Mouse (Mus musculus) midbrain, embryonic 16.5 days (tissue): ENCODE measurements at regions not wholly inside any gene's neighbourhood (a gene's known extent, or its start where the extent isn't known, plus 50 kb on each side); places are given as distances from the start of the nearest gene placed in this dataset.

Source experiments
- ATAC-seq: fragments of 200-750 bp; cut with Nextera tagmentation; 2 replicates; pipeline ENCODE4 v1.8.0; 2017; ENCODE audit warnings: moderate TSS enrichment
- H3K27ac ChIP-seq: fragments of 300-500 bp; sonication (generic); 2 replicates; pipeline ENCODE4 v1.5.1; 2014; ENCODE audit warnings: mild to moderate bottlenecking, low read length, mixed read lengths
- H3K27me3 ChIP-seq: fragments of 300-500 bp; sonication (generic); 2 replicates; pipeline ENCODE4 v1.6.1; 2014; ENCODE audit warnings: low read depth, low read length, mixed read lengths; ENCODE audit not compliant: control insufficient read depth, insufficient read depth
- H3K36me3 ChIP-seq: fragments of 300-500 bp; sonication (generic); 2 replicates; pipeline ENCODE4 v1.6.1; 2014; ENCODE audit warnings: mild to moderate bottlenecking, low read length, moderate library complexity, mixed read lengths; ENCODE audit not compliant: control insufficient read depth, insufficient read depth
- H3K4me1 ChIP-seq: fragments of 300-500 bp; sonication (generic); 2 replicates; pipeline ENCODE4 v1.6.1; 2014; ENCODE audit warnings: mild to moderate bottlenecking, low read length, mixed read lengths; ENCODE audit not compliant: control insufficient read depth, insufficient read depth
- H3K4me2 ChIP-seq: fragments of 300-500 bp; sonication (generic); 2 replicates; pipeline ENCODE4 v1.6.1; 2014; ENCODE audit warnings: mild to moderate bottlenecking, low read length, mixed read lengths
- H3K4me3 ChIP-seq: fragments of 300-500 bp; sonication (generic); 2 replicates; pipeline ENCODE4 v1.5.1; 2014; ENCODE audit warnings: low read depth, mild to moderate bottlenecking, low read length, moderate library complexity, mixed read lengths
- H3K9ac ChIP-seq: fragments of 300-500 bp; sonication (generic); 2 replicates; pipeline ENCODE4 v1.6.1; 2014; ENCODE audit warnings: low read depth, low read length, mixed read lengths
- H3K9me3 ChIP-seq: fragments of 300-500 bp; sonication (generic); replicated peaks from 2 replicates; pipeline ENCODE4 v1.6.1; 2014; ENCODE audit warnings: mild to moderate bottlenecking, low read length, mixed read lengths; ENCODE audit not compliant: control insufficient read depth, poor library complexity, severe bottlenecking
- WGBS: fragments of 180-500 bp; shearing (Covaris S2); extraction: QIAGEN DNeasy Blood & Tissue Kit; methylation state at CpG from one replicate; pipeline ENCODE4 v1.1.7; 2014; 5-methylcytosine and 5-hydroxymethylcytosine counted together

DNA sequence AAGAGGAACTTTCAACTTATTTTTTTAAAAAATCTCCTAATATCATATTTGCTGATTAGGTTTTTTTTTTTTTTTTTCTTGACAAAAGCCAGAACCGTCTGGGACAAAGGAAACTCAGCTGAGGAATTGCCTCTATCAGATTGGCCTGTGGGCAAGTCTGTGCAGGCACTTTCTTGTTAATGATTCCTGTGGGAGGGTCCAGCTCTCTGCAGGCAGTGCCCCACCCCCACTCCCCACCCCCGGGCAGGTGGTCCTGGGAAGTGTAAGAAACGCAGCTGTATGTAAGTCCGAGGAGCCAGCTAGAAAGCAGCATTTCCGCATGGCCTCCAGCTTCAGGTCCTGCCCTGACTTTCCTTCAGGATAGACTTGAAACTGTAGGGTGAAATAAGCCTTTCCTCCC lies 377.7 kb downstream of the Sox2 start:
- H3K9me3 ChIP-seq, result no peaks in the 10 kb centered on the region
- ATAC-seq, result no peak
- no peaks in the 10 kb centered on the region for H3K4me1 ChIP-seq
- no peak overlapping the region for H3K27ac ChIP-seq
- no peaks in the 10 kb centered on the region for H3K36me3 ChIP-seq
- H3K4me2 ChIP-seq, result no peak overlapping the region
- no peak overlapping the region for H3K9ac ChIP-seq
- WGBS, result 16% methylated on average over 5 of the region's 5 CpGs
- H3K4me3 ChIP-seq, result no peak overlapping the region
- H3K27me3 ChIP-seq, result no peaks in the 10 kb centered on the region

DNA sequence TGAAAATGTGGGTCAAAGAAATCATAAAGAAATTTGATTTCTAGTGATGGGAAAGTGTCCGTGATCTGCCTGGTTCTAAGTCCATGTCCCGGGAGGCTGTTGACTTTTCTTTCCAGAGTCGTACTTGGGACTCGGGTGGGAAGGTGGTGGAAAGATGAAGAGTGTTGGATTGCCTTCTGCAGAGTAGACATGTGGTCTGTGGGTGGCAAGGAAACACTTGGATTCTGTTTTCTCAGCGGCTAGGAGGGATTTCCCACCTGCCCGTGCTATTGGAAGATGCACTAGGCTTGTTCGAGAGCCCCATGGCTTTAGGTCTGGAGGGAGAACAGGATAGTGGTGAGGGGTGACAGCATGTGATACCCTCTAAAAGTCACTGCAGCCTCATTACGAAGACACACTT lies 379.7 kb downstream of the Sox2 start:
- 90% methylated on average over 8 of the region's 8 CpGs for WGBS
- Histone ChIP-seq H3K36me3 (no peaks in the 10 kb centered on the region), H3K9ac (no peak overlapping the region), H3K9me3 (no peaks in the 10 kb centered on the region), H3K4me1 (no peaks in the 10 kb centered on the region), H3K27ac (no peak overlapping the region), H3K4me2 (no peak overlapping the region), H3K4me3 (no peak overlapping the region), H3K27me3 (no peaks in the 10 kb centered on the region)
- no peak for ATAC-seq

DNA sequence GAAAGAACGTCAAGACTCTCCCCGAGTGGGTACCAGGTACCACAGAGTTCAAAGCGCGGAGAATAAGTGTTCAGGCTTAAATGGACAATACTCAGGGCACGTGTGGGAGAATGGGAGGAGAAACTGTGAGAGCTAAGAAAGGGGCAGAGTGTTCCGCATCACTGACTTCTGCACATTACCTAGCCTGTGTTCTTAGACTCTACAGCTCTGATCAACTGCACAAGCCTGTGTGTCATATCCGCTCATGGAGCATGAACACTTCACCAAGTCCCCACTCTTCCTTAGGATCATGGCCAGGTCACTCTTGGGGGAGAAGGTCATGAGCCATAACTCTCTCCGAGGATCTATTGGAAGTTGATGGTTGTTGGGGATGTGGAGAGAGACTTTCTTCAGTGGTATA lies 383.4 kb downstream of the Sox2 start:
- Histone ChIP-seq H3K4me3 (no peak overlapping the region), H3K36me3 (no peaks in the 10 kb centered on the region), H3K27me3 (no peaks in the 10 kb centered on the region), H3K9ac (no peak overlapping the region), H3K9me3 (no peaks in the 10 kb centered on the region), H3K4me1 (no peaks in the 10 kb centered on the region), H3K4me2 (no peak overlapping the region), H3K27ac (no peak overlapping the region)
- WGBS, result 76% methylated on average over 8 of the region's 8 CpGs
- ATAC-seq, result no peak

DNA sequence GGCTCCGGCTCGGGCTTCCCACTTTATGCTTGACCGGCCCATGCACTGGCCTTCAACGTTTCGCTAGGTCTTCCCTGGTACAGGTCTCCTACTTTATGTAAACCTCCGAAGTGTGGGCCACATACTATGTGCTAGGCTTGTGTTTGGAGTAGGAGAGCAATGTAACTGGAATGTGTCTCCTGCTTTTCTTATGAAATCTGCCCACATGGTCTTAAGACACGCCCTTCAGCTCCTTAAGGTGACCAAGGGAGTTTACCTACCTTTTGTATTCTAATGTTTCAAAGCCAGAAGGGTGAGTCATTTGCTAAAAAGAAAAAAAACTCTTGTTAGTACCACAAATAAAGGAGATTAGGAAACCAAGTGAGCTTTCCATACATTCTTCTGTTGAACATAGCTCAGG lies 385.0 kb downstream of the Sox2 start:
- no peak overlapping the region for H3K9ac ChIP-seq
- H3K9me3 ChIP-seq, result no peaks in the 10 kb centered on the region
- no peak overlapping the region for H3K4me2 ChIP-seq
- no peaks in the 10 kb centered on the region for H3K4me1 ChIP-seq
- H3K36me3 ChIP-seq, result no peaks in the 10 kb centered on the region
- no peaks in the 10 kb centered on the region for H3K27me3 ChIP-seq
- no peak overlapping the region for H3K27ac ChIP-seq
- ATAC-seq, result no peak
- 79% methylated on average over 7 of the region's 7 CpGs for WGBS
- no peak overlapping the region for H3K4me3 ChIP-seq

DNA sequence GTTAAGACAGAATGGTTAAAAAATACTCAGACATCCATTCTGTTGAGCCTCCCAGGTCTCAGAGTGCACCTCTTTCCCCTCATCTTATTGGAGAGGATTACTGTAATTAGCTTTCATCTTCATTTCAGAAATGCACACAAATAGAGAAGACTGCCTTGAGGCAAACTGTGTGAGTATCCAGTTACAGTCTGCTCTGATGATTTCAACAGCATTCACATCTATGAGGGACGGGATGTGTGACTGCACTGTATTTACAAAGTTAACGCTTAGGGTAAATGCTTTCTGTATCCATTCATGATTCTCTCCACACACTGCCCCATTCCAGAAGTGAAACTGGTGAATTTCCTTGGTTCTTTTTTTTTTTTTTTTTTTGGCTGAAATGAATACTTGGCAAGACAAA lies 393.5 kb downstream of the Sox2 start:
- Histone ChIP-seq H3K9me3 (no peaks in the 10 kb centered on the region), H3K27ac (no peak overlapping the region), H3K4me2 (no peak overlapping the region), H3K4me3 (no peak overlapping the region), H3K36me3 (no peaks in the 10 kb centered on the region), H3K9ac (no peak overlapping the region), H3K27me3 (no peaks in the 10 kb centered on the region), H3K4me1 (no peaks in the 10 kb centered on the region)
- ATAC-seq, result no peak
- WGBS, result 67% methylated on average over 2 of the region's 2 CpGs

DNA sequence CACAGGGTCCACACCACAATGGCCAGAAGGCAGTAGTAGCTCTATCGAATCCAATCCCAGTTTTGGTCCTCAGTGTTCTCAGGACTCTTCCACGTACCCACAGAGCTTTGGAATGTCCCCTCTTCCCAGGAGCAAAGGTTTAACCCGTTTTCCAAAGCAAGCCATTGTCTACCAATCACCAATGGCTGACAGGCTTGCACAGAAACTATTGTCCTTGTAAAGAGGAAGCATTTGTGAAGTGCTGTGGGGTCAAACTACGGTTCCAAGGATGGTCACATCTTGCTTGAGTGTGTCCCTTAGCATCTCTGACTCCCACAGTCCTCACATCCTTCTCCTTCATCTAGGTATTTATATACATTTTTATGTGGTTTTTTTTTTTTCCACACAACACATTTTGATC lies 409.2 kb downstream of the Sox2 start:
- Histone ChIP-seq H3K4me1 (peaks cover 8% of the 10 kb centered on the region), H3K27ac (no peak overlapping the region), H3K27me3 (no peaks in the 10 kb centered on the region), H3K9ac (no peak overlapping the region), H3K9me3 (no peaks in the 10 kb centered on the region), H3K4me2 (no peak overlapping the region), H3K36me3 (no peaks in the 10 kb centered on the region), H3K4me3 (no peak overlapping the region)
- 17% methylated on average over 4 of the region's 4 CpGs for WGBS
- ATAC-seq, result no peak

DNA sequence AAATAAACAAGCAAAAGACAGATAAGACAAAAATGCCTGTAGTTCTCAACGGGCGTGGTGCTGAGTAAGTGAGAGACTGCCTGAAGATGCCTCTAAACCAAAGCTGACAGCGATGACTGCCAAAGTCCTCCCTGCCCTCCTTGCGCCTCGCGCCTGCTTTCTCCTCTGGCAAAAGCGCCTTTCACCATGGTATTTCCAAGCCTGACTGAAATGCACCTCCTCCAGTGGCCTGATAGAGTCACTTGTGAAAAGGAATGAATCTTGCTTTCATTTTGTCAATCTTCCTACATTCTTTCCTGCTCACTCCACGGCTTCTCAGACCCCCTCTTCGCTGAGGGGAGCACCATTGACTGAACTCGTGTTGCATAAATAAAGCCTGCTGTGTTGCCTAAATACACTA lies 409.8 kb downstream of the Sox2 start:
- Histone ChIP-seq H3K27ac (no peak overlapping the region), H3K9ac (peak overlapping the region; percentile 40; the same call in 1 of the 2 replicates), H3K36me3 (no peaks in the 10 kb centered on the region), H3K4me1 (peaks cover 8% of the 10 kb centered on the region), H3K4me2 (peak overlapping the region; percentile 35), H3K9me3 (no peaks in the 10 kb centered on the region), H3K4me3 (no peak overlapping the region), H3K27me3 (no peaks in the 10 kb centered on the region)
- WGBS, result 11% methylated on average over 10 of the region's 10 CpGs
- ATAC-seq, result peak; percentile 39; the same call in 1 of the 2 replicates

DNA sequence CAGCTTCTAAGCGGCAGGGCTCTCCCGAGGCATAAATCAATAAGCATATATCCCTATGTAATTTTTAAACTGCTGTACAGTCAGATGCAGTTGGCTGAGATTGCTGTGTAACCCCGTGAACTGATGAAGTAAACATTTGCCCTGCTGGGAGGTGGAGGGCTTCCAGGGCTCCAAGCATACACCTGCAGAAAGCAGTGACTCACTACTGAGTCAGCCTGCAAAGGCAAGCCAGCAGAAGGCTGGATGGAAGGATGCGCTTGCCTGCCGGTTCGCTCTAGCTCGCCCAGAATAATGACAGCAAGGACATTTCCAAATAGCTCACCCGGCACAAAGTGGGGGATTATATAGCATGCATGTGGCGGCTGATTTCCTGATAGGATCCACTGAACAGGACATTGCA lies 416.6 kb downstream of the Sox2 start:
- 32% methylated on average over 9 of the region's 9 CpGs for WGBS
- no peaks in the 10 kb centered on the region for H3K27me3 ChIP-seq
- H3K9me3 ChIP-seq, result no peaks in the 10 kb centered on the region
- H3K27ac ChIP-seq, result no peak overlapping the region
- peak; percentile 58 for ATAC-seq
- no peak overlapping the region for H3K4me2 ChIP-seq
- no peaks in the 10 kb centered on the region for H3K36me3 ChIP-seq
- no peaks in the 10 kb centered on the region; the same call in 1 of the 2 replicates for H3K4me1 ChIP-seq
- no peak overlapping the region for H3K9ac ChIP-seq
- no peak overlapping the region for H3K4me3 ChIP-seq

DNA sequence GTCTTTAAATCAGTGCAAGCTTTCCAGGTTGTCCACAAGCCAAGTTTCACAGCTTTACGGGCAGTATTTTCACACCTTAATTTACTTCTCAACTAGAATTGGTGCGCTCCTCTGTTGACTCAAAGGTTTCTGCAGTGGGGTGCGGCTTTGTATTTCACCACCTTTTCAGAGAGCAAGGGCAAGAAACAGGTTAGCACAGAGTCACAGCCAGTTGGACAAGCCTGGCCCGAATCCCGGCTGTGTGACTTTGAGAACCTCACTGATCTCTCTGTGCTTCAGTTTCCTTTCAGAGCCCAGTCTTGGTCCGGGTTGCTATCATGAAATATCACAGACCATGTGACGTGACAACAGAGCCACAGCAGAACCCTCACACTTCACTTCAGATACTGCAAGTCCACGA lies 418.4 kb downstream of the Sox2 start:
- Histone ChIP-seq H3K9me3 (no peaks in the 10 kb centered on the region), H3K4me2 (no peak overlapping the region), H3K27ac (no peak overlapping the region), H3K4me1 (no peaks in the 10 kb centered on the region; the same call in 1 of the 2 replicates), H3K36me3 (no peaks in the 10 kb centered on the region), H3K4me3 (no peak overlapping the region), H3K27me3 (no peaks in the 10 kb centered on the region), H3K9ac (no peak overlapping the region)
- WGBS, result 92% methylated on average over 8 of the region's 8 CpGs
- ATAC-seq, result no peak

DNA sequence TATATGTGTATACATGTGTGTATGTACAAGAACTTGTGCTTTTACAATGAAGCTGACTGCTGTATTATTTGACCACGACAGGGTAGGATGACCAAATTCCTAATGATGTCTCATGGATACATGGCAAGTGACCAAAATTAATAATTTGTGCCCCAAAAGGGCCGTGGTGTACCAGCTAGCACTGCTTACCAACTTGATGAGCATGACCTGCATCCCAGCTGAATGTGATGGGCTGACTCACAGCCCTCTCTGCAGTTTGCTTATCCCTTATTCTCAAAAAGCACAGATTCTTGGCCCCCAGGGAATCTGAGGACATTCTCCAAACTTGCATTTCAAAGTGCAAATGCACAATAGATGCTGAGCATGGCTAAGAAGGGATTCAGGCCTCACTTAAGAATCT lies 420.8 kb downstream of the Sox2 start:
- no peak overlapping the region for H3K4me2 ChIP-seq
- no peak overlapping the region for H3K9ac ChIP-seq
- H3K36me3 ChIP-seq, result no peaks in the 10 kb centered on the region
- no peak for ATAC-seq
- H3K4me3 ChIP-seq, result no peak overlapping the region
- no peaks in the 10 kb centered on the region for H3K27me3 ChIP-seq
- 69% methylated on average over 2 of the region's 2 CpGs for WGBS
- no peaks in the 10 kb centered on the region; the same call in 1 of the 2 replicates for H3K4me1 ChIP-seq
- H3K9me3 ChIP-seq, result no peaks in the 10 kb centered on the region
- H3K27ac ChIP-seq, result no peak overlapping the region
